Mouse (Mus musculus) neural tube, embryonic 12.5 days (tissue): Measurements from ENCODE around the gene Gm13089. TPM values are rescaled to one million over a fixed set of nuclear protein-coding genes. Genes with fewer than 3 reads are reported as not detected.
"Not testable (repeated sequence)": the region's sequence is repeated elsewhere in the genome, so short reads cannot be mapped to it uniquely, and the experiment has no call there.

ENCODE experiments used
- ATAC-seq: fragments of 200-750 bp; cut with Nextera tagmentation; 2 replicates; pipeline ENCODE4 v1.8.0; 2017; ENCODE audit warnings: low read depth, mild to moderate bottlenecking, moderate TSS enrichment, moderate library complexity; ENCODE audit not compliant: low FRiP score
- H3K27ac ChIP-seq: fragments of 300-500 bp; sonication (generic); 2 replicates; pipeline ENCODE4 v1.5.1; 2016
- H3K27me3 ChIP-seq: fragments of 300-500 bp; sonication (generic); replicated peaks from 2 replicates; pipeline ENCODE4 v1.6.1; 2016; ENCODE audit warnings: mild to moderate bottlenecking
- H3K36me3 ChIP-seq: fragments of 300-500 bp; sonication (generic); 2 replicates; pipeline ENCODE4 v1.6.1; 2016; ENCODE audit warnings: mild to moderate bottlenecking
- H3K4me1 ChIP-seq: fragments of 300-500 bp; sonication (generic); 2 replicates; pipeline ENCODE4 v1.6.1; 2016
- H3K4me2 ChIP-seq: fragments of 300-500 bp; sonication (generic); replicated peaks from 2 replicates; pipeline ENCODE4 v1.6.1; 2016; ENCODE audit warnings: mild to moderate bottlenecking
- H3K4me3 ChIP-seq: fragments of 300-500 bp; sonication (generic); 2 replicates; pipeline ENCODE4 v1.5.1; 2016
- H3K9ac ChIP-seq: fragments of 300-500 bp; sonication (generic); 2 replicates; pipeline ENCODE4 v1.6.1; 2016; ENCODE audit warnings: mild to moderate bottlenecking
- H3K9me3 ChIP-seq: fragments of 300-500 bp; sonication (generic); 2 replicates; pipeline ENCODE4 v1.6.1; 2016; ENCODE audit warnings: mild to moderate bottlenecking
- WGBS: fragments of 180-500 bp; shearing (Covaris S2); methylation state at CpG from one replicate; pipeline ENCODE4 v1.1.7; 2016; 5-methylcytosine and 5-hydroxymethylcytosine counted together
- polyA plus RNA-seq: library from polyadenylated mRNA; unstranded; fragments of >200 nt; fragmentation: Nextera tagmentation; extraction: Ambion mirVana; gene quantifications from 2 replicates; pipeline ENCODE4 v1.2.1, GENCODE M21; 2016

The Gm13089 gene
- polyA plus RNA-seq: not detected in 2 replicates

DNA sequence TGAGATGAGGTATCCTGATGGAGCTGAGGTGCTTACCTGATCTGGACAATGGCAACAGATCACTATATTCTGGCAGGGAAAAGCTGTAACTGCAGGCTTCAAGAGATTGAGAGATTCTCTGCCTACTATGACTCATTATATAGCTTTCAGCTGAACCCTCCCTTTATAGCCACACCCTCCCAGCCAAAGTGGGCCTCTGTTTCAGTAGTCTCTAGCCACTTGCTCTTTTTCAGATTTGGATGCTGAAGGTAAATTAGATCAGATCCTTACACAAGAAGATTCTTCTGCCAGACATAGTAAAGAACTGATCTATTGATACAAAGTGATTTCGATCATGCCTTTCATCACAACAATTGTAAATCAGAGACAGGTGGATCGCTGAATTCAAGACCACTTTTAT lies at the start of gene Gm13089:
Gm13089 (minus strand) TSS at position 101 of the 400 bp plus-strand sequence.
- H3K9me3 ChIP-seq: peaks cover 27% of the 10 kb centered on the region
- H3K27me3 ChIP-seq: no peaks in the 10 kb centered on the region
- no peak within 1 kb of the TSS for H3K9ac ChIP-seq
- no peak within 1 kb of the TSS for H3K4me2 ChIP-seq
- ATAC-seq: no peak
- no peaks in the 10 kb centered on the region for H3K4me1 ChIP-seq
- 75% methylated on average over 2 of the region's 2 CpGs for WGBS
- no peaks in the 10 kb centered on the region for H3K36me3 ChIP-seq
- no peak within 1 kb of the TSS for H3K4me3 ChIP-seq
- H3K27ac ChIP-seq: no peak within 1 kb of the TSS

DNA sequence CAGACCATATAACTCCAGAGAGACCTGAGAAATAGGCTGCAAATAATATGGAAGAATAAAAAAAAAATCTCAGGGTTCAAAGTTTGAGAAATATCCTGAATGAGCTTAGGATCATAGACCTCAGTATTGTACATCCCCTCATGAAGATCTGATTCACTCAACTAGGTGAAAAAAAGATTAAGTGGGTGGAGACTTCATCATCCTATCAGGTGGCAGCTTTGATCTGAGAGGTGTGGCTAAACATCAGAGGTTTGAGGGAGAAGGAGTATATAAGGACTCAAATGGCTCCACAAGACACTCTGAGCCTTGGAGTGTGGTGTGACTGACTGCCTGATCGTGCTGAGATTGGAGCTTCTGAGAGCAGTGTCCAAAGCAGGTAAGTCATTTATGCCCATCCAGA lies 16.6 kb upstream of the Gm13089 start, which contains the start of gene Gm13078:
Gm13078 (plus strand) TSS at position 301 of the 400 bp plus-strand sequence.
- H3K4me2 ChIP-seq: no peak within 1 kb of the TSS
- ATAC-seq: no peak
- no peak within 1 kb of the TSS for H3K9ac ChIP-seq
- no peaks in the 10 kb centered on the region for H3K36me3 ChIP-seq
- H3K27me3 ChIP-seq: no peaks in the 10 kb centered on the region
- no peak within 1 kb of the TSS for H3K27ac ChIP-seq
- H3K4me1 ChIP-seq: no peaks in the 10 kb centered on the region
- WGBS: 88% methylated on average over 1 of the region's 1 CpGs
- no peak within 1 kb of the TSS for H3K4me3 ChIP-seq
- peaks cover 32% of the 10 kb centered on the region for H3K9me3 ChIP-seq

DNA sequence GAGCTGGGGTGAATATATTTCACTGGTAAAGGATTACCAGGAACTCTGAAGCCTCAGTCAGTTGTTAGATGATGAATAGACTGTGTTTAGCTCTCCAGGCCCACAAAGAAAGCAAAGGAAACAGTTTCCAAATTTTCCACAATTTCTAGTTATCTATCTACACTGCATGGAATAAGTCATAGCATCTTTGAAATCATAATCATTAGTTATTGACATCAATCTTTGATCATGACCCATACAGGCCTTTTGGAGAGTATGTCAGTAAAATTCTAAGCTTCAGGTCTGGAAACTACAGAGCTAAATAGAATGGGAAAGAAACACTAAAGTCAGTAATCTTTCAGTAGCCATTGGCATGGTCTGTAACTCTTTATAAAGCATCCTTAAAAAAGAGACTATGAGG lies 45.4 kb downstream of the Gm13089 start, which contains the start of gene Gm13088:
Gm13088 (minus strand) TSS at position 101 of the 400 bp plus-strand sequence.
- not testable (repeated sequence) for H3K4me2 ChIP-seq, H3K9ac ChIP-seq, H3K27me3 ChIP-seq, H3K4me1 ChIP-seq, H3K27ac ChIP-seq, ATAC-seq, H3K36me3 ChIP-seq, H3K4me3 ChIP-seq
- peaks cover 12% of the 10 kb centered on the region for H3K9me3 ChIP-seq

Other genes starting within 250 kb of the Gm13089 start
- gene Gm13043, start 191.4 kb downstream of the Gm13089 start, polyA plus RNA-seq: not detected in 2 replicates
- gene Gm13040, start 166.8 kb downstream of the Gm13089 start, polyA plus RNA-seq: not detected in 2 replicates
- gene BC080695, start 151.0 kb downstream of the Gm13089 start, polyA plus RNA-seq: not detected in 2 replicates
- gene Gm13057, start 151.0 kb downstream of the Gm13089 start, polyA plus RNA-seq: not detected in 2 replicates
- not detected in 2 replicates for gene Gm13083, start 87.7 kb downstream of the Gm13089 start, polyA plus RNA-seq
- gene Gm13088, start 45.5 kb downstream of the Gm13089 start, polyA plus RNA-seq: not detected in 2 replicates
- gene Gm13078, start 16.7 kb upstream of the Gm13089 start, polyA plus RNA-seq: not detected in 2 replicates
- not detected in 2 replicates for gene Gm13023, start 86.6 kb upstream of the Gm13089 start, polyA plus RNA-seq
- gene Gm13084, start 113.4 kb upstream of the Gm13089 start, polyA plus RNA-seq: not detected in 2 replicates
- gene Gm13103, start 143.8 kb upstream of the Gm13089 start, polyA plus RNA-seq: not detected in 2 replicates
- not detected in 2 replicates for gene Pramef6, start 197.7 kb upstream of the Gm13089 start, polyA plus RNA-seq
- not detected in 2 replicates for gene Pramef25, start 248.3 kb upstream of the Gm13089 start, polyA plus RNA-seq